Mouse (Mus musculus): Measurements from ENCODE around the gene D830030K20Rik.
"Not testable (repeated sequence)": the region's sequence is repeated elsewhere in the genome, so short reads cannot be mapped to it uniquely, and the experiment has no call there.

DNA sequence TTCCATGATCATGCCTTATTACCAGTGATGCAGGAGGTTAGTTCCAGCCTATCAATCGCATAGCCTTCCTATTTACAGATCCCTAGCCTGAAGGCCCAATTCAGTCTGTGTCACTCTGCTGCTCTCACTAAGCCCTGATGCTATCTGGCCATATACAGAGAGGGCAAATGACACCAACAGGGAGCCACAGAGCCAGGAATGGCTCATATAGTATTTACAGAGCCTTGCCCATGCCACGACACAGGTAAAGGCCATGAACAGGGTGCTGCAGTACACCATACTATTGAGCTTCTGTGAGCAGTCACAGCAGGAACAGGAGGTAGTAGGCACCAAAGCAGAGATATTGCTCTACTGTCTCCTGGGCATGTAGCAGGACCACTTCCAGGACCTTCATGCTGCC lies 54.2 kb downstream of the D830030K20Rik start:
- TF ChIP-seq CTCF, POLR2A (IDR thresholded peaks at IDR 0.05; ENCODE audit: insufficient read depth, low read depth, low read length): not testable (repeated sequence)
